Mouse (Mus musculus): Measurements from ENCODE around the gene Synm. TPM values are rescaled to one million over a fixed set of nuclear protein-coding genes. Genes with fewer than 3 reads are reported as not detected.

Synm gene
- total and polyA plus RNA-seq, 3 experiments = not detected

- Histone ChIP-seq H3K79me2 (replicated peaks; ENCODE audit: control insufficient read depth, extremely low read depth, insufficient read depth, poor library complexity, severe bottlenecking) (no peaks in the 10 kb centered on the region), H3K4me2 (ENCODE audit: insufficient read depth, low read depth, poor library complexity, severe bottlenecking) (no peak overlapping the region), H3K9ac (ENCODE audit: insufficient read depth, low read depth) (no peak overlapping the region), H3K27me3 (replicated peaks) (peaks cover 78% of the 10 kb centered on the region), H3K27ac (ENCODE audit: insufficient read depth, low read depth) (no peak overlapping the region), H3K36me3 (replicated peaks in 1 of 2; ENCODE audit: control insufficient read depth in 1 of 2, insufficient read depth in 1 of 2, low read length in 1 of 2) (no peaks in the 10 kb centered on the region), H3K4me1 (ENCODE audit: control insufficient read depth in 1 of 2, insufficient read depth in 2 of 2) (no peaks in the 10 kb centered on the region), H3K4me3 (replicated peaks in 1 of 3; ENCODE audit: low read depth in 2 of 3, low read length in 2 of 3, poor library complexity in 1 of 3) (no peak overlapping the region), H3K9me3 (replicated peaks; ENCODE audit: low read length) (no peaks in the 10 kb centered on the region)
- dilution Hi-C loops (cut with MboI; ENCODE audit: extremely low pct_ligation_motif_present, extremely low pct_unique_long_range_greater_than_20kb, low sequenced_read_pairs) (no loop called here), in situ Hi-C loops (cut with MboI; ENCODE audit: low pct_ligation_motif_present, low pct_unique_long_range_greater_than_20kb, low sequenced_read_pairs) (no loop called here)
- TF ChIP-seq MAZ (IDR thresholded peaks at IDR 0.05; ENCODE audit: low read depth, low read length) (no peak), RAD21 (IDR thresholded peaks at IDR 0.05; ENCODE audit: low read depth, low read length) (no peak), USF1 (IDR thresholded peaks at IDR 0.05; ENCODE audit: low read depth, low read length) (no peak), ZMIZ1 (IDR thresholded peaks at IDR 0.05; ENCODE audit: low read depth, low read length) (no peak), NELFE (IDR thresholded peaks at IDR 0.05; ENCODE audit: low read depth, low read length) (no peak), ETS1 (conservative IDR thresholded peaks at IDR 0.05; ENCODE audit: low read depth, low read length) (no peak), MAX (IDR thresholded peaks at IDR 0.05; ENCODE audit: low read length) (no peak), ZC3H11A (IDR thresholded peaks at IDR 0.05; ENCODE audit: low read depth, low read length) (no peak), NRF1 (IDR thresholded peaks at IDR 0.05; ENCODE audit: low read depth, low read length) (no peak), ZKSCAN1 (IDR thresholded peaks at IDR 0.05; ENCODE audit: borderline replicate concordance, low read depth, low read length) (no peak), HCFC1 (IDR thresholded peaks at IDR 0.05; ENCODE audit: low read depth, low read length) (no peak), BHLHE40 (IDR thresholded peaks at IDR 0.05; ENCODE audit: low read depth, low read length) (no peak), CHD1 (IDR thresholded peaks at IDR 0.05; ENCODE audit: low read depth, low read length) (no peak), UBTF (IDR thresholded peaks at IDR 0.05; ENCODE audit: low read depth, low read length) (no peak), GABPA (IDR thresholded peaks at IDR 0.05; ENCODE audit: insufficient replicate concordance, low read depth, low read length) (no peak), POLR2A (IDR thresholded peaks at IDR 0.05; ENCODE audit: low read depth, low read length) (no peak), MYC (IDR thresholded peaks at IDR 0.05; ENCODE audit: low read depth, low read length) (no peak)
- no peak for DNase-seq (ENCODE audit: extremely low read depth)
These were observed 33.9 kb upstream of the Synm start for GRCm38 (mm10) chr7:67793449-67793848.

- H3K4me3 ChIP-seq (replicated peaks in 1 of 3; ENCODE audit: low read depth in 2 of 3, low read length in 2 of 3, poor library complexity in 1 of 3) = no peak overlapping the region
- H3K27me3 ChIP-seq (replicated peaks) = peaks cover 67% of the 10 kb centered on the region
- no peaks in the 10 kb centered on the region for H3K9me3 ChIP-seq (replicated peaks; ENCODE audit: low read length)
- no peaks in the 10 kb centered on the region for H3K79me2 ChIP-seq (replicated peaks; ENCODE audit: control insufficient read depth, extremely low read depth, insufficient read depth, poor library complexity, severe bottlenecking)
- no peaks in the 10 kb centered on the region for H3K36me3 ChIP-seq (replicated peaks in 1 of 2; ENCODE audit: control insufficient read depth in 1 of 2, insufficient read depth in 1 of 2, low read length in 1 of 2)
- H3K9ac ChIP-seq (ENCODE audit: insufficient read depth, low read depth) = no peak overlapping the region
- in situ Hi-C loops (cut with MboI; ENCODE audit: low pct_ligation_motif_present, low pct_unique_long_range_greater_than_20kb, low sequenced_read_pairs) (no loop called here), dilution Hi-C loops (cut with MboI; ENCODE audit: extremely low pct_ligation_motif_present, extremely low pct_unique_long_range_greater_than_20kb, low sequenced_read_pairs) (no loop called here)
- H3K4me1 ChIP-seq (ENCODE audit: control insufficient read depth in 1 of 2, insufficient read depth in 2 of 2) = no peaks in the 10 kb centered on the region
- DNase-seq (ENCODE audit: extremely low read depth) = no peak
- no peak overlapping the region for H3K27ac ChIP-seq (ENCODE audit: insufficient read depth, low read depth)
- no peak overlapping the region for H3K4me2 ChIP-seq (ENCODE audit: insufficient read depth, low read depth, poor library complexity, severe bottlenecking)
- TF ChIP-seq USF2 (conservative IDR thresholded peaks at IDR 0.05; ENCODE audit: low read depth, low read length) (no peak), JUN (IDR thresholded peaks at IDR 0.05; ENCODE audit: insufficient read depth, low read depth, low read length) (no peak), TCF12 (IDR thresholded peaks at IDR 0.05; ENCODE audit: low read depth, low read length) (no peak), RAD21 (IDR thresholded peaks at IDR 0.05; ENCODE audit: low read depth, low read length) (no peak), CTCF (conservative IDR thresholded peaks at IDR 0.05 in 1 of 2, IDR thresholded peaks at IDR 0.05 in 1 of 2; ENCODE audit: low read depth in 2 of 2, low read length in 2 of 2) (no peak), HCFC1 (IDR thresholded peaks at IDR 0.05; ENCODE audit: low read depth, low read length) (no peak), MEF2A (IDR thresholded peaks at IDR 0.05; ENCODE audit: borderline replicate concordance, low read depth, low read length) (no peak)
These were observed 31.7 kb upstream of the Synm start for GRCm38 (mm10) chr7:67791256-67791655.
